Mouse (Mus musculus) heart, embryonic 11.5 days (tissue): ENCODE data around the gene Ostc. TPM values are rescaled to one million over a fixed set of nuclear protein-coding genes. Genes with fewer than 3 reads are reported as not detected.

Source experiments
- ATAC-seq: fragments of 200-750 bp; cut with Nextera tagmentation; replicated peaks from 2 replicates; pipeline ENCODE4 v1.8.0; 2017; ENCODE audit warnings: moderate library complexity; ENCODE audit not compliant: insufficient number of reproducible peaks, low FRiP score, low TSS enrichment
- H3K27ac ChIP-seq: fragments of 300-500 bp; sonication (generic); 2 replicates; pipeline ENCODE4 v1.5.1; 2014; ENCODE audit warnings: mild to moderate bottlenecking, low read depth, low read length
- H3K27me3 ChIP-seq: fragments of 300-500 bp; sonication (generic); 2 replicates; pipeline ENCODE4 v1.6.1; 2014; ENCODE audit warnings: mild to moderate bottlenecking, low read length, mixed read lengths; ENCODE audit not compliant: control insufficient read depth, insufficient read depth
- H3K36me3 ChIP-seq: fragments of 300-500 bp; sonication (generic); 2 replicates; pipeline ENCODE4 v1.6.1; 2014; ENCODE audit warnings: mild to moderate bottlenecking, low read length, moderate library complexity, mixed read lengths; ENCODE audit not compliant: control insufficient read depth, insufficient read depth
- H3K4me1 ChIP-seq: fragments of 300-500 bp; sonication (generic); 2 replicates; pipeline ENCODE4 v1.6.1; 2014; ENCODE audit warnings: low read length; ENCODE audit not compliant: control insufficient read depth, insufficient read depth
- H3K4me2 ChIP-seq: fragments of 300-500 bp; sonication (generic); 2 replicates; pipeline ENCODE4 v1.6.1; 2014; ENCODE audit warnings: mild to moderate bottlenecking, moderate library complexity
- H3K4me3 ChIP-seq: fragments of 300-500 bp; sonication (generic); 2 replicates; pipeline ENCODE4 v1.5.1; 2014; ENCODE audit warnings: low read depth, low read length
- H3K9ac ChIP-seq: fragments of 300-500 bp; sonication (generic); 2 replicates; pipeline ENCODE4 v1.6.1; 2014; ENCODE audit warnings: mild to moderate bottlenecking, low read depth, low read length, moderate library complexity
- H3K9me3 ChIP-seq: fragments of 300-500 bp; sonication (generic); replicated peaks from 2 replicates; pipeline ENCODE4 v1.6.1; 2016; ENCODE audit warnings: low read length; ENCODE audit not compliant: control insufficient read depth
- WGBS: fragments of 180-500 bp; shearing (Covaris S2); extraction: QIAGEN DNeasy Blood & Tissue Kit; methylation state at CpG from one replicate; pipeline ENCODE4 v1.1.7; 2014; ENCODE audit not compliant: insufficient replicate concordance; 5-methylcytosine and 5-hydroxymethylcytosine counted together
- polyA plus RNA-seq: library from polyadenylated mRNA; unstranded; fragments of >200 nt; fragmentation: Nextera tagmentation; extraction: Ambion mirVana; gene quantifications from 2 replicates; pipeline ENCODE4 v1.2.1, GENCODE M21; 2014

Ostc gene
- polyA plus RNA-seq, 1 experiment from 2014 or later, result 282 TPM

- no peak overlapping the region for H3K9ac ChIP-seq
- no peaks in the 10 kb centered on the region for H3K36me3 ChIP-seq
- no peaks in the 10 kb centered on the region for H3K9me3 ChIP-seq
- no peak for ATAC-seq
- H3K4me3 ChIP-seq, result no peak overlapping the region
- no peak overlapping the region for H3K27ac ChIP-seq
- H3K4me1 ChIP-seq, result no peaks in the 10 kb centered on the region
- 89% methylated on average over 7 of the region's 7 CpGs for WGBS
- H3K27me3 ChIP-seq, result no peaks in the 10 kb centered on the region
- no peak overlapping the region for H3K4me2 ChIP-seq
These were observed 7.3 kb upstream of the Ostc start for GRCm38 (mm10) chr3:130716555-130716954.

- no peak; the same call in 1 of the 2 replicates for ATAC-seq
- Histone ChIP-seq H3K36me3 (no peaks in the 10 kb centered on the region), H3K27ac (no peak overlapping the region), H3K9me3 (no peaks in the 10 kb centered on the region), H3K4me3 (peak overlapping the region; percentile 37), H3K27me3 (no peaks in the 10 kb centered on the region), H3K4me1 (no peaks in the 10 kb centered on the region), H3K9ac (peak overlapping the region; percentile 65), H3K4me2 (peak overlapping the region; percentile 59)
- WGBS, result 15% methylated on average over 22 of the region's 22 CpGs
These were observed 5.7 kb upstream of the Ostc start for GRCm38 (mm10) chr3:130714775-130715568.

DNA sequence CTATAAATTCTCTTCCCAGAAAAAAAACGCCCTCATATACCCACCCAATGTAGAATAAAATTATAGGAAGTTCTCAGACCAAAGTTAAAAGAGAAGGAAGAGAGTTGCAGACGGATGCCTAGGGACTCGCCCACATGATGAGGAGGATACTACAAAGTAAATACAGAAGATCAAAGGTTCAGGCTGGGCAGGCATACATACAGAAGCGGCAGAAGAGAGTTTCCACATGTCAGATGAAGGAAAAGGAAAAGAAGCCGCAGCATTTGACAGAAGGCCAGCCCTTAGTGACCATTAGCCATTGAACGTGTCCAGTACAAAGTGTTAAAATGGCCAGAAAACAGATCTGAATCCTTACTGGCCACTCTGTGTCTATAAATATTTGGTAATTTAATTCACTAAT, 3.6 kb upstream of the Ostc start:
- Histone ChIP-seq H3K27me3 (no peaks in the 10 kb centered on the region), H3K27ac (no peak overlapping the region), H3K4me3 (no peak overlapping the region), H3K4me1 (peaks cover 3% of the 10 kb centered on the region), H3K4me2 (no peak overlapping the region), H3K36me3 (no peaks in the 10 kb centered on the region), H3K9ac (no peak overlapping the region), H3K9me3 (no peaks in the 10 kb centered on the region)
- WGBS, result 56% methylated on average over 6 of the region's 6 CpGs
- no peak for ATAC-seq

- peaks cover 7% of the 10 kb centered on the region for H3K4me1 ChIP-seq
- ATAC-seq, result no peak
- no peak overlapping the region for H3K27ac ChIP-seq
- H3K9ac ChIP-seq, result peak overlapping the region; percentile 92
- no peaks in the 10 kb centered on the region for H3K27me3 ChIP-seq
- H3K4me3 ChIP-seq, result peak overlapping the region; percentile 84
- no peaks in the 10 kb centered on the region for H3K9me3 ChIP-seq
- H3K36me3 ChIP-seq, result no peaks in the 10 kb centered on the region
- WGBS, result 50% methylated on average over 7 of the region's 7 CpGs
- H3K4me2 ChIP-seq, result peak overlapping the region; percentile 76
These were observed 859 bp upstream of the Ostc start for GRCm38 (mm10) chr3:130710103-130710502.

- no peak for ATAC-seq
- 2% methylated on average over 5 of the region's 5 CpGs for WGBS
- Histone ChIP-seq H3K36me3 (peaks cover under 1% of the 10 kb centered on the region; the same call in 1 of the 2 replicates), H3K4me1 (peaks cover 7% of the 10 kb centered on the region), H3K9me3 (no peaks in the 10 kb centered on the region), H3K27ac (peak overlapping the region; percentile 88), H3K4me3 (peak overlapping the region; percentile 84), H3K4me2 (peak overlapping the region; percentile 76), H3K9ac (peak overlapping the region; percentile 92), H3K27me3 (no peaks in the 10 kb centered on the region)
These were observed 715 bp downstream of the Ostc start for GRCm38 (mm10) chr3:130708529-130708928.

- Histone ChIP-seq H3K27me3 (no peaks in the 10 kb centered on the region), H3K9me3 (no peaks in the 10 kb centered on the region), H3K9ac (no peak overlapping the region), H3K27ac (no peak overlapping the region), H3K4me1 (no peaks in the 10 kb centered on the region), H3K4me2 (no peak overlapping the region), H3K36me3 (peaks cover 27% of the 10 kb centered on the region), H3K4me3 (no peak overlapping the region)
- WGBS, result 86% methylated on average over 6 of the region's 6 CpGs
- no peak for ATAC-seq
These were observed 7.0 kb downstream of the Ostc start for GRCm38 (mm10) chr3:130702289-130702688.

GRCm38 (mm10) chr3:130697622-130698021, 11.6 kb downstream of the Ostc start:
- no peak overlapping the region for H3K4me3 ChIP-seq
- H3K27me3 ChIP-seq, result no peaks in the 10 kb centered on the region
- H3K4me2 ChIP-seq, result no peak overlapping the region
- no peak overlapping the region for H3K9ac ChIP-seq
- H3K27ac ChIP-seq, result no peak overlapping the region
- ATAC-seq, result no peak
- H3K36me3 ChIP-seq, result peaks cover 27% of the 10 kb centered on the region
- no peaks in the 10 kb centered on the region for H3K4me1 ChIP-seq
- 68% methylated on average over 4 of the region's 4 CpGs for WGBS
- H3K9me3 ChIP-seq, result no peaks in the 10 kb centered on the region

- Histone ChIP-seq H3K4me1 (peaks cover 7% of the 10 kb centered on the region; the same call in 1 of the 2 replicates), H3K27me3 (no peaks in the 10 kb centered on the region), H3K9ac (no peak overlapping the region), H3K4me2 (no peak overlapping the region), H3K36me3 (peaks cover 14% of the 10 kb centered on the region), H3K27ac (no peak overlapping the region), H3K9me3 (no peaks in the 10 kb centered on the region), H3K4me3 (no peak overlapping the region)
- WGBS, result 86% methylated on average over 7 of the region's 7 CpGs
- ATAC-seq, result no peak
These were observed 14.5 kb downstream of the Ostc start for GRCm38 (mm10) chr3:130694705-130695104.
